Mouse (Mus musculus): ENCODE data around the gene C1rl.
"Not testable (repeated sequence)": the region's sequence is repeated elsewhere in the genome, so short reads cannot be mapped to it uniquely, and the experiment has no call there.

The C1rl gene

DNA sequence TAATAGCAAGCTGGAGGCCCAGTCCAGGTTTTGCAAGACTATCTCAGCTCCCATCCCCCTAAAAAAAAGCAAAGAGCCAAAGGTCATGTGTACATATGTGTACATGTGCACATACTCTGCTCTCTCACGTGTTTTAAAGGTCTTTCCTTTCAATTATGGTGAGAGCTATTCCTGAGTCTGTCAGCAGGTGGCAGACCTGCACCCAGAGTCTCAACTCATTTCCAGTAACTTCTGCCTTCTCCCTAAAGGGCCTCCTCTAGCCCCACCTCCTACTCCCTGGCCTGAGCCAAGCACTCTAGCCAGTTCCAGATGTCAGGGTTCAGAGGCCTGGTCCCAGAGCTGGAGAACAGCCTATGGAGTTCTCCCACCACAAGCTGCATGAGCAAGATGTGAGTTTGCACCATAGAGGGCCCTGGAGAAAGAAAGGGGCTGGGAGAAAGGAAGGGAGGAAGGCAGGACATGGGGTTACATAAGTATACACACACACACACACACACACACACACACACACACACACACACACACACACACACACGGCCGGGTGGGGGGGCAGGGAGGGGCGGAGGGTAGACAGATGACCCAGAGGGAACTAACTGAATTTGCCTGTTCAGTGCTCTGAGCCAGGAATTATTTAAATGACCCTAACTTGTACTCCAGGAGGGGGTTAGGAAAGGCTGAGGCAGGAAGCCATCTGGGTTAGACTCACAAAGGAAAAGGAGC lies at the start of gene C1rl:
Gene C1rl (plus strand): TSS at position 272 of the 720 bp plus-strand sequence.
- DNase-seq (ENCODE audit: low read depth): peak; percentile 85

DNA sequence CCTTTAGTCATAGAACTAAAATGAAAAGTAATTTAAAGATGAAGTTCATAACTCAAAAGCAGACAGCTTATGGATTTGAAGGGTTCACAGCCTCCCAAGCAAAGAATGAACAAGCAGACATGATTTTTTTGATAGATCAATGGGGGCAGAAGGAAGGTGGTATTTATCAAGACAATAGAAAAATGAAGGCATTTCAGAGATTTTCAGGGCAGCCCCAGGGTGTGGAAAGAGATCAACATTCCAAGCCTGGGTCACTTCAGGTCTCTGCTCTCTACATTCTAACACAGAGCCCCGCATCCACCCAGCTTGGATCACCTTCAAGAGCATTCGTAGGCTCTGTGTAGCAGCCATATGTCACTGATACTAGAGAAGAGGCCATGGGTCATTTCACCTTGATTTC lies 49.6 kb upstream of the C1rl start:
- no peak for DNase-seq (ENCODE audit: low read depth)

DNA sequence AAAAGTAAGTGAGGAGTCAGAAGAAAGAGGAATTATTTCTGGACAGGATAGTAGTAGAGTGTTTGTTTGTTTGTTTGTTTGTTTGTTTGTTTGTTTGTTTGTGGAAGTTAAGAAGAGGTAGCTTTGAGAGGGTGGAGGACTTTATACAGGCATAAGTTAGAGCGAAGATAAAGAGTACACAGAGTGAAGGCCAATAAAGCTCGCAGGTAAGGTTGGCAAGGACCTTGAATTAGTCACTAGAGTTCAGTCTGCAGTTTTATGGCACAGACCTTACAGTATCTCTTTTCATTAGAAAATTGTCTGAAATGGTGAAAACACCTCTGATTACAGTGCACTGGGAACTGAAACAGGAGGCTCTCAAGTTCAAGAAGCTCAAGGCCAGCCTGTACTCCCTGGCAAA lies 46.9 kb upstream of the C1rl start:
- no peak for DNase-seq (ENCODE audit: low read depth)

DNA sequence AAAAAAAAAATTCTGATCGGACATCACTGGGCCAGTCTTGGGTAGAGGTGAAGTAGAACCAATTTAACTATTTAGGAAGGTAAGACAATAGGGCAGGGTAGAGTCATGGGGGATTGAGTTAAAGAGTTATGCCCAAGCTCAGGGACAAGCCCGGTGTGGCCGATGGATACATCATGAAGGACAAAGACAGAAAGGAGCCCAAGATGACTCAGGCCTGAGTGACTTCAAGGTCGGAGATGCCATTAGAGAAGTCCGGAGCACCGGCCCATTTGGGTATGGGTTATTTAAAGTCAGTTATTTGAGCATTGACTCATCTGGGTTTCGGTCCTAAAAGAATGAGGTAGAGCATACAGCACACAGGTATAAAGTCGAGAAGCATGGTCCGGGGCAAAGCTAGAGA lies 46.5 kb upstream of the C1rl start:
- DNase-seq (ENCODE audit: low read depth): no peak

DNA sequence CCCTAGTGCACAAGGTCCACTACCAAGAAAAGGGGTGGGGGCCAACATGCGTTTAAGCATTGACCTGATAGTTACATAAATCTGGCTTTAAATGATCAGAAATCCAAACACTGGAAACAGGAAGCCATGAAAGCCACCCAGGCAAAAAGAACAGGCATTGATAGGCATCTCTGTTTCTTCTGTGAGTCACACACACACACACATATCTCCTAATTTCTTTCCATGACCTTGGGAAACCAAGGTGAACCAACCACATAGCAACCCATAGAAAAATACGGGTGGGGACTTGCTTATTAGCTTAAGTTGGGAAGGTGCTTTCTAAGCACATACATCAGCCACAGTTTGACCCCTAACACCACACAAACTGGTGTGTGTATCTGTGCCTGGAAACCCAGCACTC lies 45.6 kb upstream of the C1rl start:
- no peak for DNase-seq (ENCODE audit: low read depth)

DNA sequence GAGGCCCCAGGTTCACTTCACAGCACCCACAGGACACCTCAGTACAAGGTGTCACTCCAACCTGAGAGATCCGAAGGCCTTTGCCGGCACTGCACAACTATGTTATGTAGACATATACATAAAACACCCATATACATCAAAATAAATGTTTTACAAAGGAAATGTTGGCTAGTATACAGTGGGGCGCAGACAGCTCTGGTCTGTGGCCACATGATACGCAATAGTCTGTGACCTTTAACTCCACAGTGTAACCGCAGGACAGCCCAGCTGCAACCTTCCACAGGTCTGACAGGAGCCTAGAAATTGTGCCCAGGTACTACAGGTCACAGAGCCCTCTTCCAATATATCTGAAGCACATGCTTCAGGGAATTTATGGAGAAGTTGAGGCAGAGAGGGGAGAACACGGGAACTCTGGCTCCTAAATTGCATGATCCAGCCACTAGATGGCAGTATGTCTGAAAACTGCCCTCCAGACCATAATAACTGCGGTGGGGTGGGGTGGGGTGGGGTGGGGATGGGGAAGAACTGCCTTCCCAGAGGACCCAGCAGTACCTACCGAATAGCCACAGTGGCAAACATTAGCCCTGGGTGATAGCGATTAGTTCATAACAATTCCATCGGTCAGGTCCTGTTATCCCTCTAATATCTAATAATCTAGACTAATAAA lies 44.6 kb upstream of the C1rl start:
- DNase-seq (ENCODE audit: low read depth): no peak

DNA sequence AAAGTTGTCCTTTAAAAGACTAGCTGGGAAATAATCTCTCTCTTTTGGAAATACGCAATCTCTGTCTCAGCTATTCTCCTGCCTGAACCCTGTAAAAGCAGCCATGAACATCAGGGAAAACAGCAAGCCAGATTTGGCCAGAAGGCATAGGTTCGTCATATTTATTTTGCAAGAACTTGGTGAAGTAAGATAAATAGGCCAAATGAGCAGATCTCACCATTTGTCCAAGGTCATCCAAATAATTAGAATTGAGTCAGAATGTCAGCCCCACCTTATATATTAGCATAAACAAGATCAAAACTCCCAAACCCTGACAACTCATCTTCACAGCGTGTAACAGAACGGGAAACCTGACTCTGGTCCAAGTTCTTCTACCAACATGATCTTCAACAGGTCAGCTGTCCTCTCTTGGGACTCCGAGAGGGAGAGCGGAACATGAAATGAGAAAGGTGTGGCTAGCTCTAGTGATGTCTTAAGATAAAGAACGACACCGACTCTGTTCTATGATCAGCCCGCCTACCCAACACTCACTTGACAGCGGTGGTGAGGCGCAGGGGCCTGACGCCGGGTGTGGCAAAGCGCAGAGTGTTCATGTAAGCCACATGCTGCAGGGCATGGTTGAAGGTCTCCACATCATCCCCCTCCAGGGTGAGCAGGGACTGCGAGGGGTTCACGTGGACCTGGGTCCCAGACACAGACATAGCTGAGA lies 43.8 kb upstream of the C1rl start:
- DNase-seq (ENCODE audit: low read depth): no peak

DNA sequence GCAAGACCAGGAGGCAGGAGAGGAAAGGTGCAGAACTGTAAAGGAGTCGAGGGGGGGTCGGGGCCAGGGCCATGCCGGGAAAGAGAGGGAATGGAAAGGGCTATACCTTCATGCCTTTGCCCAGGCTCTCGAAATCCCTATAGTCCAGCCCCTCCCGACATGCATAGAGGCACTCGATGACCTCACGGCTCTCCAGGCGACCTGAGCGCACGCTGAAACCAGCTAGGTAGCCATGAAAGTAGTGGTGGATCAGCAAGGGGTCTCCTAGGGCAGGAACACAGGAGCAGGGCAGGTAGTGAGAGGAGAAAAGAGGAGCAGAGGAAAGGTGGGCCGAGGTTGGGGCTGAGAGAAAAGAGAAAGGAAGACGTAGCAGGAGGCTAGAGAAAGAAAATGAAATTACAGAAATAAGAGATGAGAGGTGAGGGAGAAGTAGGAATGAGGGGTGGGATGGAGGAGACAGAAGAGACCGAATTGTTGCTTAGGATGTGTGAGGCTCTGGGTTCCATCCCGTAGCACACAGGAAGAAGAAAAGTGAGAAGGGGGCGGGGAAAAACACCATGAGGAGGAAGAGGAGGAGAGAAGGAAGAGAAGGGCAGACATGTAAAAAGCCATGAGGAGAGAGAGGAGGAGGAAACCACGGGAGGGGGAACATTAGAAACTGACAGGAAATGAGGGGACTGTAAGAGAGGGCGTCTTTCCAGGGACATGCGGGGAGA lies 43.1 kb upstream of the C1rl start:
- no peak for DNase-seq (ENCODE audit: low read depth)

DNA sequence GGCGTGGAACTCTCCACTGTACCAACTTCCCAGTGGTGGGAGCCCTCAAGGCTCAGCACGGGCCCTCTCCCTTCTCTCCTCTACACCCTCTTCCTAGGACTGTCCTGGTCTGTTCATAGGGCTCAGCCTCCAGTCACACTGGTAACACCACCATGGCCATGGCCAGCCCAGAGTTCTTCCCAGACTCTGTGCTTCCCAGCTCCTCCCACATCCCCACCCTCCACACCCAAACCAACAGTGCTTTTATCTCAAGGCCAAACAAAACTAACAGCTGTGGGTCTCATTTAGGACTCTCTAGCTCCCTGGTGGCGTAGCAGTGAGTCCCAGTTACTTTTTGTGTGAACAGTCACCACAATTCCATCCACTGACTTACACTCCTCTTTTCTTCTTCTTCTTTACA lies 40.9 kb upstream of the C1rl start:
- peak; percentile 34 for DNase-seq (ENCODE audit: low read depth)

DNA sequence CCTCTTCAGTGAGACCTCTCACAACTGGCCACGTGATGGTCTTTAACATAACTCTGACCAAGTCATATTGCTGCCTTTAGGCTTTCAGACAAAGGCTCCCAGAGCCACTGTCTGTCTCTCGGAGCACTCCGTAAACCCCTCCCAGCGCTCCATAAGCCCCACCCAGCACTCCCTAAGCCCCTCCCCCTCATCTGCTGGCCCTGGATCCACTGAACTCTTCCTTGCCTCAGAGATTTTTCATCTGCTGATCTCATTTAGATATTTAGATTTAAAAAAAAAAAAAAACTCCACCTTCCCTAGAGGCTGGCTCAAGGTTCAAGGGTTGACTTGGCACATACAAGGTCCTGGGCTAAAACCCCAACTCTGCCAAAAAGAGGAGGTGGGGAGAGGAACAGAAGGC lies 39.2 kb upstream of the C1rl start:
- DNase-seq (ENCODE audit: low read depth): no peak

DNA sequence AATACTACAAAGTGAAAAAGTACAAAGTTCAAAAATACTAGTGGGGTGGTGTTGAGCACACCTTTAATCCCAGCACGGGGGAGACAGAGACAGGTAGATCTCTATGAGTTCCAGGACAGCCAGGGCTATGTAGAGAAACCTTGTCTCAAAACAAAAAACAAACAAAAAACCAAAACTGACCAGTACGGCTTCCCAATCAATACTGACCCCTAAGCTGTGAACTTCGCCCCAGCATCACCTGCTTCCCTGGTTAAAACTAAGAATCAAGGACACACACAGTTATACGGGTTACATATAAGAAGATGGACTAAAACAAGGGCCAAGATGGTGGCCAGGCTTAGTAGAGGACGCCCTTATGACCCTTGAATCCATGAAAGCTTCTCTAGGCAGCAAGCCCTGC lies 36.7 kb upstream of the C1rl start:
- no peak for DNase-seq (ENCODE audit: low read depth)

DNA sequence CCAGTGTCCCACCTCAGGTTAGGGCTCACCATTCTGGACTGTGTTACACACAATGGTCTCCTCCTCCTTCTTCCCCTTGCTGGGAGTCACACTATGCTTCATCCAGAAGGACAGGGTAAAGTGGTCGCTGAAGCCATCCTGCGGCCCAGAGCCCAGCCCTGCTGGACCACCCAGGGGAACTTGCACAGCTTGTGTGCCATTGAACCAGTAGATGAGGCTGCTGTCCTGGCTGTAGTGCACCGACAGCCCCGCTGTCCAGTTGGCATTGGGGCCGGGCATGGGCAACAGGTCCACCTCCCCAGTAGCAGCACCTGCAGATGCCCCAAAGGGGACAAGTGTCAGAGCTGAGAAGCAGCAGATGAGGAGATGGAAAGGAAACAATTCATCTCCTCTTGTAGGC lies 35.1 kb upstream of the C1rl start:
- no peak for DNase-seq (ENCODE audit: low read depth)

DNA sequence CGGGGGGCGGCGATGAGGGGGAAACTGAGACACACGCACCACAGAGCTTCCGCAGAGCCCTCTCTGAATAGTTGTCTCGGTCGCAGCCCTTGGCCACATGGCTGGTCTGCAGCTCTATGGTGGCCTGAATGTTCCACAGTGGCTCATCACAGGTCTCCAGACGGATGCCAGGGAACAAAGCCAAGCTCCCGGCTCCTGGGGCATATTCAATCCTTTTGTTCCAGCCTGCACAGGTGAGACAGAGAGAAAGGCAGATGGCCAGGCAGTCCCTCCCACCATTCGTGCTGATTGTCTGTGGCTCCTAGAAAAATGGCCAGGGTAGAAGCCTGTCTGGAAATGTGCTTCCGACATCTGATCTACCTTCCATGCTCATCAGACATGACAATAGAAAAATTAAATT lies 34.4 kb upstream of the C1rl start:
- DNase-seq (ENCODE audit: low read depth): no peak

DNA sequence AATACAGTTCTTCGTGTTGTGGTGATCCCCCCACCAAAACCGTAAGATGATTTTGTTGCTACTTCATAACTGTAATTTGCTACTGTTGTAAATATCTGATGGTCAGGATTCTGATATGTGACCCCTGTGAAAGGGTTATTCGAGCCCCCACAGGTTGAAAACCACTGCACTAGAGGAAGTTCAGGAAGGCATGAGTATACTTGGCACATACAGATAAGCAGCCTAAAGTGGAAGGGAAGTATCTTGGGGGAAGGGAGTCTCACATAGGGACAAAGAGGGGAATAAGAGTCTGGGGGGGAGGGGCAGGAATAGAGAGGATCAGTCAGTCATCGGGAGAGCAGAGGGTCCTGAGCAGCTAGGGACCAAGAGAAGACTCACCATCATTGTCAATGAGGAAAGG lies 33.5 kb upstream of the C1rl start:
- DNase-seq (ENCODE audit: low read depth): no peak

DNA sequence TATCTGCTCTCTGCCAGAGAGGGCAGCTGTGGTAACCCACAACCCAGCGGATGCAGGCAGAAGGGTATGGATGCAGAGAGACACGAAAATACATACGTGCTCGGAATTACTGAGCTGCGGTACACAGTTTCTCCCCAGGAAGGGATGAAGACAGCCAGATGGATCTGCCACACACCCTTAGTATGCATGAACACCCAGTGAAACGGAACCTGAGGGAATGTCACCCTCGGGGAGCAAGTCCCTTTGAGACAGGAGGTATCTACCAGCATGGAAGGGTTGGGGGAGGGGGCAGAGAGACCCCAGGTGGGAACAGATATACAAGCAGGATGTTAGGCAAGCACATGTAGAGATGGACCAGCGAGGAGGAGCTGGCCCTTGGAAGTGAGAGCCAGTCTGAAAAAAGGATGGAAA lies 29.0 kb upstream of the C1rl start:
- no peak for DNase-seq (ENCODE audit: low read depth)

DNA sequence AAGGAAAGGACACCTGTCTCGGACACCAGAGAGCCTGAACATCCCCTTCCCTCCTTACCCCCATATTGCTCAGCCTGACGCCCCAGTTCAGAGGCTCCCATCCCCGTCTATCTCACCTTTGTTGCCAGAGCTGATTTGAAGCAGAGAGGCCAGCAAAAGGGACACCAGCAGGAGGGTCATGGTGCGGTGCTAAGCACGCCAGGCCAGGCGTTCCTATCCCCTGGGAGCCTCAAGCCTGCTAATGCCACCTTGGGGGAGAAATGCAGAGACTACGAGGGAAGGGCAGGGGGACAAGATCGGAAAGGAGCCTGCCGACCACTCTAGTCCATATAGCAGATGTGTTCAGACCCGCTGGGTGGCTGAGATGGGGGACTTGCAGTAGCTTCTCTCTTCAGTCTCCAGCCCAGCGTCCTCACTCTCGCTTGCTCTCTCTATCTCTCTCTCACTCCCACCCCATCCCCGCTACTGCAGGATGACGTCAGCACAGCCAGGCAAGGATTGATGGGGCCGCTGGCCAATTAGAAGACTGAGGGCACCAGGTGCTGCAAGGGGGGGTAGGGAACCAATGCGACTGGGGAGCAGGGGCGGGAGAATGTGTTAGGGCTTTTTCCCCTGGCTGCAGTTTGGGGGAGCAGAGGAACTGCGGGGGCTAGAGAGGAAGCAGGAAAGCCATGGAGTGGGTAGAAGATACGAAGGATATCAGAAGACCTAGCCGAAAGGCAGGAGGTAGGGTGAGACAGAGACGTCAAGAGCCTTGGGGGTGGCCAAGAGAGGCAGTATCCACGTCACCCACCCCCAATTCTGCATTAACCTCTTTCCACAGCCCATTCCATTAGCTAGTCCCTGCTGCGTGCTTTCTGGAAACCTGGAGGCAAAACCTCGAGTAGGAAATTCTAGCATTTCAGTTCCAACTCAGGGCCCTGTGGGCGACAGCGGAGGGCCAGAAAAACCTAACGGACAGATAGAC lies 28.3 kb upstream of the C1rl start, which contains the start of gene Clstn3:
Gene Clstn3 (minus strand): TSS at position 490 of the 967 bp plus-strand sequence.
- DNase-seq (ENCODE audit: low read depth): peak; percentile 86

DNA sequence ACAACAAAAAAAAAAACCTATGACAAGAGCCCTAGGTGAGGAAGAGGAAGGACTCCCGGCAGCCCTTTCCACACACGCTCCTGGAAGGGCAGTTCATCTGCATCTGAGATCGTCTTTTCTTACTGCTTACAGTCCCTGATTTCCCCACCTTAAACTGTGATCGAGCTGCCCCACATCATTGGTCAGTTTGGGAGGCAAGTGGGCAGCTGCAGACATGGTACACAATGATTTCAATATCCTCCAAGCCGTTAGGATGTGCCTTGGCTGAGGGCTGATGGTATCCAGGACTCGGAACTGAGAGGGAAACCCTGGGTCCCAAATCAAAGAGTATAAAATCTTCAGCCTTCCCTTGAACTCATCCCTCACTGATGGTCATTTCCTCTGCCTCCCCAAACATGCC lies 27.6 kb upstream of the C1rl start:
- no peak for DNase-seq (ENCODE audit: low read depth)

DNA sequence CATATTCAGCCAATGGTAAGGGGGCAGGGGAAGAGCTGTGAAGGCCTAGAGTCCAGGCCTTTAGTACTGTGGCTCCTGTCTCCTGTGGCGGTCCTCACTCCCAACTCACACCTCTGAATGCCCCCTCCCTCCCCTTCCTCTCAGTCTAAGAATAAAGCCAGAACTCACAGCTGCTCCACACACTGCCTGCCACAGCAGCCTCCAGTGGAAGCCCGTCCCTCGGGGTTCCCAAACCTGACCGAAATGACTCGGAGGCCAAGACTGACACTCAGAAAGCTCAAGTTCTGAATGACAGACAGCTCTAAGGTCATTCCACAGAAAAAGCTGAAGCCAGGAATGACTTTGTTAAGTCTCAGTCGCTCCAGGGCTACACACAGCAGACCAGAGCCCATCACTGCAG lies 27.2 kb upstream of the C1rl start:
- DNase-seq (ENCODE audit: low read depth): no peak

DNA sequence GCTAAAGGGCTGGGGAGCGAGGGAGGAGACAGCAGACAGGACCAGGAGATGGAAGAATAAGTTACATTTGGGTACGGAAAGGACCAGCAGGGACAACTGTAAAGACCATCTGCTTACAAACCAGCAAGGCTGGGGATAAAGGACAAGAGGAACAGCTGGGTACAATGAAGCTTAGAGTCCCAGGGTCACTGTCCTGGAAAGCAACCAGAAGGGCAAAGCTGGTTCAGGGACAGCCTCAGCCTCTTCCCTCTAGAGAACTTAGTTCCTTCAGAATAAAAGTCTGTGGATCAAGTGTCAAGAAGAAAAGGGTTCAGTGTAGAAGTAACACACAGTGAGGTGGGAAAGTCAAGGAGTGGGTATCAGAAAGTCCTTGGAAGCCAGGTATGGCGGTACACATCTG lies 21.8 kb upstream of the C1rl start:
- DNase-seq (ENCODE audit: low read depth): no peak

DNA sequence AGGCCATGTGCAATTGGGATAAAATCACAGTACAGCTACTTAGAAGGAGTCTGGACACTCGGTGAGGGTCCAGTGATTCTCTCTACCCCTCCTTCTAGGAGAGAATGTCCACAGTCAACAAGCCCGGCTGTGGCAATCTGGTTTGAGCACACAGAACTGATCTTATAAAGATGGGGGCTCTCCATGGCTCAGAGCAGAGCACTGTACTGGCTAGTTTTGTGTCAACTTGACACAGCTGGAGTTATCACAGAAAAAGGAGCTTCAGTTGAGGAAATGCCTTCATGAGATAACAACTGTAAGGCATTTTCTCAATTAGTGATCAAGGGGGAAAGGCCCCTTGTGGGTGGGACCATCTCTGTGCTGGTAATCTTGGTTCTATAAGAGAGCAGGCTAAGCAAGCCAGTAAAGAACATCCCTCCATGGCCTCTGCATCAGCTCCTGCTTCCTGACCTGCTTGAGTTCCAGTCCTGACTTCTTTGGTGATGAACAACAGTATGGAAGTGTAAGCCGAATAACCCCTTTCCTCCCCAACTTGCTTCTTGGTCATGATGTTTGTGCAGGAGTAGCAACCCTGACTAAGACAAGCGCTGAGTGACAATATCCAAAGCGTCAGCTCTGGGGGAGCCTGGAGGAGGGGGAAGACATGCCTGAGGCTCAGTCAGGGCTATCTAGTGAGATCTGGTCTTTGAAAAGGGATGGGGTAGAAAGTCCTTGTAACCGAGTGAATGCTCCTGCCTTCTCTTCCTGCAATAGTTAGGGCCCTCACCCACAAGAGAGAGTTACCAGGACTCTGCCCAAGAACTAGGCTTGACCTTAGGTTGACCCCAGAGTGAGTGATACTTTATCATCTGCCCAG lies 20.9 kb upstream of the C1rl start:
- DNase-seq (ENCODE audit: low read depth): not testable (repeated sequence)

All from c-Kit-positive CD71-positive TER-119-negative erythroid progenitor cells, embryonic 14.5 days (primary cell).